Mouse (Mus musculus): ENCODE measurements around the gene Nup160.

DNA sequence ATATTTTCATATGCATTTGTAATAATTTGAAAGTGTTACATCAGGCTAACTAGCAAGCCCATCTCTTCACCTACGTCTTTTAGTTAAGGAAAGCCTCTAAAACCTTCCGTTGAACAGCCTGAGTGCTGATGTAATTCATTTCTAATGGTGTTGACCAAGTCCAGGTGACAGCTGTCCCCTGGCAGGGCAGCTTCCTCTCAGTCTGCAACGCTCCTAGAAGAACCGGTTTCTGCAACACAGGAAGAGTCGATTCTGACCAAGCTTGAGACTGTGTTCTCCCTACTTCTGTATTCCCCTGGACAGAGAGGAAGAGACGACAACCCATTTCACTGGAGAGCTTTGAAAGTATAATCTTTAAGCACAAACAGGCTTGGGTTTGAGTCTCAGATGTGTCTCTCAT is 21.6 kb upstream of the Nup160 start:
- TF ChIP-seq POLR2A (IDR thresholded peaks at IDR 0.05; ENCODE audit: borderline replicate concordance, extremely low read depth, insufficient read depth, insufficient read length, poor library complexity, severe bottlenecking) (no peak), CTCF (IDR thresholded peaks at IDR 0.05; ENCODE audit: borderline replicate concordance, extremely low read depth, insufficient read depth, insufficient read length) (no peak)

Measured in brain, embryonic 14.5 days (tissue).